In genomic region chr5:118355691-118356337, GRCm38 (mm10) we compare ENCODE assay signal across 8 mouse cellular contexts.
DNase-seq lines count a peak whose midpoint lies in the region; ATAC-seq and TF ChIP-seq lines count a peak whose summit lies in the region.

No protein-coding gene starts in this region.

- no peaks in the 10 kb centered on the region for H3K9me3 ChIP-seq in forebrain, postnatal 0 days (ENCODE audit: low read length)
- H3K9me3 ChIP-seq in limb, embryonic 15.5 days, result no peaks in the 10 kb centered on the region

- peak; percentile 51 for ATAC-seq in forebrain, postnatal 0 days
- peak; percentile 49; the same call in 1 of the 2 replicates for ATAC-seq in limb, embryonic 15.5 days (ENCODE audit: insufficient number of reproducible peaks, low FRiP score, low TSS enrichment, low read depth)

- no peaks in the 10 kb centered on the region for H3K4me1 ChIP-seq in forebrain, postnatal 0 days (ENCODE audit: insufficient read depth)
- H3K4me1 ChIP-seq in limb, embryonic 15.5 days, result peaks cover 50% of the 10 kb centered on the region

- intact Hi-C loops in left cerebral cortex, postnatal 14 days (cut with DNase I), result no loop called here

- no peak for TF ChIP-seq CTCF in forebrain, postnatal 0 days (IDR thresholded peaks at IDR 0.05; ENCODE audit: low read depth)

- no peak overlapping the region for H3K4me3 ChIP-seq in forebrain, postnatal 0 days (ENCODE audit: low read depth, low read length)
- no peak overlapping the region for H3K4me3 ChIP-seq in limb, embryonic 15.5 days

- 31% methylated on average over 11 of the region's 11 CpGs for WGBS in forebrain, postnatal 0 days
- WGBS in limb, embryonic 15.5 days, result 16% methylated on average over 11 of the region's 11 CpGs

- H3K4me2 ChIP-seq in forebrain, postnatal 0 days (ENCODE audit: low read depth), result no peak overlapping the region
- 0 out of 2 replicates have a peak overlapping the region, but pooled peaks have one; percentile 12 for H3K4me2 ChIP-seq in limb, embryonic 15.5 days

- H3K27me3 ChIP-seq in forebrain, postnatal 0 days (ENCODE audit: insufficient read depth, low read length), result no peaks in the 10 kb centered on the region
- no peaks in the 10 kb centered on the region for H3K27me3 ChIP-seq in limb, embryonic 15.5 days

- peak; percentile 46 for DNase-seq in embryo, embryonic 11 days
- no peak for DNase-seq in embryo, embryonic 9.5 days (ENCODE audit: extremely low spot score)
- DNase-seq in NIH3T3 (ENCODE audit: low read depth), result peak; percentile 97
- peak; percentile 53 for DNase-seq in forebrain, postnatal 0 days
- no peak for DNase-seq in left cerebral cortex, postnatal 14 days (ENCODE audit: low spot score in 2 of 2)
- no peak for DNase-seq in B cell, adult 2 months
- no peak for DNase-seq in frontal cortex, postnatal 10 days (ENCODE audit: low spot score in 2 of 2)

- no peak overlapping the region for H3K27ac ChIP-seq in forebrain, postnatal 0 days (ENCODE audit: low read depth, low read length)
- H3K27ac ChIP-seq in limb, embryonic 15.5 days, result peak overlapping the region; percentile 84

- no peaks in the 10 kb centered on the region for H3K36me3 ChIP-seq in forebrain, postnatal 0 days (ENCODE audit: insufficient read depth)
- H3K36me3 ChIP-seq in limb, embryonic 15.5 days, result no peaks in the 10 kb centered on the region

- no peak overlapping the region for H3K9ac ChIP-seq in forebrain, postnatal 0 days
- no peak overlapping the region for H3K9ac ChIP-seq in limb, embryonic 15.5 days

Comparison
In these comparisons a context has a peak if more than half of its experiments do, and no peak if none do; other contexts are left out.
1. DNase-seq: peak in embryo, embryonic 11 days (single experiment), NIH3T3 (single experiment) and forebrain, postnatal 0 days (single experiment); none in embryo, embryonic 9.5 days (single experiment), left cerebral cortex, postnatal 14 days (0 of 2), B cell, adult 2 months (0 of 2) and frontal cortex, postnatal 10 days (0 of 2).